Mouse (Mus musculus) limb, embryonic 11.5 days (tissue): ENCODE measurements around the gene Tex26. TPM values are rescaled to one million over a fixed set of nuclear protein-coding genes. Genes with fewer than 3 reads are reported as not detected.

Experiments used
- ATAC-seq: fragments of 200-750 bp; cut with Nextera tagmentation; 2 replicates; pipeline ENCODE4 v1.8.0; 2017; ENCODE audit warnings: low read depth; ENCODE audit not compliant: insufficient number of reproducible peaks, low FRiP score, low TSS enrichment
- DNase-seq: peaks from one replicate; pipeline ENCODE4 v3.0.0-alpha.2; 2015; ENCODE audit warnings: low spot score
- H3K27ac ChIP-seq: fragments of 300-500 bp; sonication (generic); replicated peaks from 2 replicates; pipeline ENCODE4 v1.5.1; 2014; ENCODE audit warnings: low read depth, mild to moderate bottlenecking, low read length
- H3K27me3 ChIP-seq: fragments of 300-500 bp; sonication (generic); 2 replicates; pipeline ENCODE4 v1.6.1; 2014; ENCODE audit warnings: mild to moderate bottlenecking, low read length, mixed read lengths; ENCODE audit not compliant: control insufficient read depth, insufficient read depth
- H3K36me3 ChIP-seq: fragments of 300-500 bp; sonication (generic); 2 replicates; pipeline ENCODE4 v1.6.1; 2014; ENCODE audit warnings: mild to moderate bottlenecking, low read length, moderate library complexity, mixed read lengths; ENCODE audit not compliant: control insufficient read depth, insufficient read depth
- H3K4me1 ChIP-seq: fragments of 300-500 bp; sonication (generic); 2 replicates; pipeline ENCODE4 v1.6.1; 2014; ENCODE audit warnings: low read length, mixed read lengths; ENCODE audit not compliant: control insufficient read depth, insufficient read depth
- H3K4me2 ChIP-seq: fragments of 300-500 bp; sonication (generic); 2 replicates; pipeline ENCODE4 v1.6.1; 2014; ENCODE audit warnings: low read depth, mild to moderate bottlenecking, moderate library complexity; ENCODE audit not compliant: severe bottlenecking
- H3K4me3 ChIP-seq: fragments of 300-500 bp; sonication (generic); 2 replicates; pipeline ENCODE4 v1.5.1; 2014; ENCODE audit warnings: low read depth, low read length
- H3K9ac ChIP-seq: fragments of 300-500 bp; sonication (generic); 2 replicates; pipeline ENCODE4 v1.6.1; 2014; ENCODE audit warnings: mild to moderate bottlenecking, low read length
- H3K9me3 ChIP-seq: fragments of 300-500 bp; sonication (generic); 2 replicates; pipeline ENCODE4 v1.6.1; 2016; ENCODE audit warnings: low read length; ENCODE audit not compliant: control insufficient read depth
- WGBS: fragments of 180-500 bp; shearing (Covaris S2); extraction: QIAGEN DNeasy Blood & Tissue Kit; methylation state at CpG from one replicate; pipeline ENCODE4 v1.1.7; 2014; 5-methylcytosine and 5-hydroxymethylcytosine counted together
- polyA plus RNA-seq: library from polyadenylated mRNA; unstranded; fragments of >200 nt; fragmentation: Nextera tagmentation; extraction: Ambion mirVana; gene quantifications from 2 replicates; pipeline ENCODE4 v1.2.1, GENCODE M21; 2014

Gene Tex26
- polyA plus RNA-seq, 1 experiment from 2014 or later = 0.15 TPM

DNA sequence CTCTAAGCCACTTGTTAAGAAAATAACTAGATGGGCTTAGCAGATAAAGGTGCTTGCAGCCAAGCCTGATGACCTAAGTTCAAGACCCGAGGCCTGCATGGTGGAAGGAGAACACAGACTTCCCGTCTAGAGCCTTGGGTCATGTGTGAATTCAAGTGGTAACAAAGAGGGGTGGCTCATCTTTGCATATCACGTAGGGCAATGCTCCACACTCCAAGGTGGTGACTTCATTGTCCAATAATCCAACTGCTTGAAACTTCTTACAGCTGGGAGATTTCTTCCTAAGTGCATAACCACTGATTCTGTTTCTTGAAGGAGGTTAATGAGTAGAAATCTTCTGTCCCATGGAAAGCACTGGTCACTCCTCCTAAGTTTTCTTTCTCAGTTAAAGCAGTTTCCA is 22.6 kb downstream of the Tex26 start:
- H3K4me1 ChIP-seq = no peaks in the 10 kb centered on the region
- no peak overlapping the region for H3K4me2 ChIP-seq
- H3K9me3 ChIP-seq = no peaks in the 10 kb centered on the region
- no peak overlapping the region for H3K9ac ChIP-seq
- H3K27ac ChIP-seq = no peak overlapping the region
- DNase-seq = no peak
- 88% methylated on average over 3 of the region's 3 CpGs for WGBS
- H3K27me3 ChIP-seq = no peaks in the 10 kb centered on the region
- no peak for ATAC-seq
- no peaks in the 10 kb centered on the region for H3K36me3 ChIP-seq
- no peak overlapping the region for H3K4me3 ChIP-seq

DNA sequence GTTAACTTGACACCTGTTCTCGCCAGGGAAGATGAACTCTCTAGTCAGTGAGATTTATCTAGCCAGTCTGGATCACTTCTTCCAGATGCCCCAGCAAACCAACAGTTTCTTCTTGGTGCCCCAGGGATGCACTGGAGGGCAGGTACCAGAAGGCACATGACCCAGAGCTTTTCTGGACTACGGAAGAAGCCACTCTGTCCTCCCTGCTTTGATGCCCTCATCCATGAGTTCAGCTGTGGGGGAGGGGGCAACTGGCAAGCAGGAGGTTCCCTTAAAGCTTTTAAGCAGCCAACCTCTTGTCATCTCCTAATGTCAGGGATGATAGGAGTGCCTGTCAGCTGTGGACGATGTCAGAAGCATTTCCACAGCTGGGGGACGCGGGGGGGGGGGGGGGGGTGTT is 25.8 kb downstream of the Tex26 start:
- no peak for DNase-seq
- H3K27ac ChIP-seq = no peak overlapping the region
- no peak overlapping the region for H3K4me3 ChIP-seq
- H3K9ac ChIP-seq = no peak overlapping the region
- H3K9me3 ChIP-seq = no peaks in the 10 kb centered on the region
- H3K4me1 ChIP-seq = no peaks in the 10 kb centered on the region
- ATAC-seq = no peak
- WGBS = 16% methylated on average over 3 of the region's 5 CpGs
- H3K4me2 ChIP-seq = no peak overlapping the region
- no peaks in the 10 kb centered on the region for H3K27me3 ChIP-seq
- H3K36me3 ChIP-seq = no peaks in the 10 kb centered on the region

DNA sequence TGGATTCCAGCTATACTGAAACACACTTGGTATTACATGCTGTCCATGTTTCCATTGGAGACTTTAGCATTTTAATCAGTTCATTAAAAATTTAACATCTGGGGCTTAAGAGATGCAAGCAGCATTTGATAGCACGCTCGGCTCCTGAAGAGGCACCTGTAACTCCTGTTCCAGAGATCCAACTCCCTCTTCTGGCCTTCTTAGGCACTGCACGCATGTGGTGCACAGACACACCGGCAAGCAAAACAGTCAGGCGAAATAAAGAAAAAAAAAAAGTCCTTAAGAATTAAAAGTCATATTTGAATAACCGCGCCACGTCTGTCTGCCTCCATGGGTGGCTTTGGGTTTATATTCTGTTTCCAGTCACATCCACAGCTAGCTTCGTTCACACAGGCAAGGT is 34.7 kb downstream of the Tex26 start:
- ATAC-seq (no peak), DNase-seq (no peak)
- Histone ChIP-seq H3K4me2 (no peak overlapping the region), H3K36me3 (no peaks in the 10 kb centered on the region), H3K9ac (no peak overlapping the region), H3K4me1 (no peaks in the 10 kb centered on the region), H3K4me3 (no peak overlapping the region), H3K27me3 (no peaks in the 10 kb centered on the region), H3K9me3 (no peaks in the 10 kb centered on the region), H3K27ac (no peak overlapping the region)
- WGBS = 95% methylated on average over 9 of the region's 9 CpGs

DNA sequence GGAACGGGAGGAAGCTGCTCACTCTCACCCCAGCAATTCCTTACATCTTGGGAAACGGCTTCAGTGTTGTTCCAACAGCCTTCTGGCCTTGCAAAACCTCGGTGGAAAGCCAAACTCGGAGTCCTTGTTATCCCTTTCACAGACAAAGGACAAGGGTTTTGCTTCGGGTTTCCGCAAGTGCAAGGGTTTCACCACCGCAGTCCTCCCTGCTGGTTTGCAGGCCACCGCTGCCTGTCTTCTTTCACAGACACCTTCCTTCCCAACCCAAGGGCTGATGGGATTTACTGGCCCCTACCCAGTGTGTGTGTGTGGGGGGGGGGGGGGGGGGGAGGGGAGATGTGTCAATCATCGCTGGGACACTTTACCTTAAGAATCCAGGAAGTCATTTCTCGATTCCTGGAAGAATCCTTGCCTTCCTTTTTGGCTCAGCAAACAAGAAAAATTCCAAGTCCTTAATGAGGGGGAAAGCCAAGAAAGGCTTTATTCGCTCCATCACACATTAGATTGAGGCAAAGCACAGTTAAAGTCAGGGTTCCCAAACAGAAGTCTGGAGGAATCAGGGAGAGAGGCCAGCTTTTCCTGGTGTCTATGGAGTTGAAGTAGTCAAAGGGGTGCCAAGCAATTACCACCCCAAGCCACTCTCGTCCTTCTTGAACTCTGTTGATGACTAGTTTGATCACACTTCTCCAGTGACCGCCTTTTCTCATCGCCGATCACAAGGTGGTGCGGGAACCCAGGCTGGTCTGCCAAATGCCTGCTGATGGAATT is 35.4 kb downstream of the Tex26 start:
- ATAC-seq = no peak
- H3K4me3 ChIP-seq = no peak overlapping the region
- no peaks in the 10 kb centered on the region for H3K9me3 ChIP-seq
- H3K27ac ChIP-seq = no peak overlapping the region
- H3K4me2 ChIP-seq = no peak overlapping the region
- no peaks in the 10 kb centered on the region for H3K36me3 ChIP-seq
- no peaks in the 10 kb centered on the region for H3K27me3 ChIP-seq
- no peak for DNase-seq
- WGBS = 90% methylated on average over 16 of the region's 16 CpGs
- H3K9ac ChIP-seq = no peak overlapping the region
- no peaks in the 10 kb centered on the region for H3K4me1 ChIP-seq

DNA sequence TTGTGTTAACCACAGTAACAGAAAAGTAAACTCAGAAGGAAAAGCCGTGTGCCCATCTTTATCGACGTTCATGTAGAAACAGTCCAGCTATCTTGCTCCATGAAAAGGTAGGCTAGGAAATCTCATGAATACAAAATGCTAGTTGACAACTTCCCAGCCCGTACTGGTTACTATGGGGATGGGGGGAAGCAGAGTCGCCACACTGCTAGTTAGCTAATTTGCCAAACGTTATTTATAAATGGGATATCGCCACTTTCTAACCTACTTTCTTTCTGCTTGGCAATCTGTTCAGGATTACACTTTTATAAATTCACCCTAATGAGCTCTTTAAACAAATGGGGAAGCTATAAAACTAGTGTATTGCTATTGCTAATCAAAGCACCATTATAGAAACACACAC is 42.5 kb downstream of the Tex26 start:
- Histone ChIP-seq H3K4me1 (no peaks in the 10 kb centered on the region), H3K9me3 (no peaks in the 10 kb centered on the region), H3K4me2 (no peak overlapping the region), H3K36me3 (no peaks in the 10 kb centered on the region), H3K27me3 (no peaks in the 10 kb centered on the region), H3K4me3 (no peak overlapping the region), H3K9ac (no peak overlapping the region), H3K27ac (no peak overlapping the region)
- ATAC-seq = no peak
- WGBS = 87% methylated on average over 7 of the region's 7 CpGs
- no peak for DNase-seq

DNA sequence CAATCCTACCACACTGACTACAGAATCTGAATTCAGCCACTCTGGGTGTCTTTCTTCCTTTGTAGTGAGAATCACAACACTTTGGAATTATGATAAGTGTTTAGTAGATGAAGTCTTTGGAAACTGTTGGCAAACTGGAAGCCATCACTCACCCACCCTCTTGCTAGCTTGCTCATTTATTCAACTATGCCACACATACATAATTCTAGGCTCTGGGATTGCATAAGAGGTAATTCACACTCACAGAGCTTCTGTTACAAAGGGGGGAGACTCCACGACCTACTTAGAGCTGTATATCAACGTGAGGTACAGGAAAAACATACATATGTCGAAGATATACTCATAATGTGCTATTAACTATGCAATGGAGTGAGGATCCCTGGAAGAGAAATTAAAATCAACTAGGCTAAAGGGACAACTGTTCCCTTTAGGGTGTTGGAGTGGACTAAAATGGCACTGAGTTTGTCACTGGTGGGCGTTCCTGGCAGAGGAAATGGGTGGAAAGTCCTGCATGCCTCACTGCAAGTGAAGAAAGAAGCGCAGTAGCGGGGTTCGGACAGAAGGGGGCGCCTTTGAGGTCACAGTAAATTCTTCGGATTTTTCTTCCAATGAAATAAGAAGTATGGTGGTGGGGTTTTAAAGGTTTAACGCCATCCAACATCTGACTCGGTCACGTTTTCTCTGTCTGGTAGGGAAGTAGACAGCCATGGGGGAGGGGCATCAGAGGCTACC is 44.0 kb downstream of the Tex26 start:
- no peaks in the 10 kb centered on the region for H3K4me1 ChIP-seq
- DNase-seq (no peak), ATAC-seq (no peak)
- no peaks in the 10 kb centered on the region for H3K9me3 ChIP-seq
- H3K27ac ChIP-seq = no peak overlapping the region
- H3K4me2 ChIP-seq = no peak overlapping the region
- 67% methylated on average over 12 of the region's 12 CpGs for WGBS
- H3K27me3 ChIP-seq = no peaks in the 10 kb centered on the region
- no peaks in the 10 kb centered on the region for H3K36me3 ChIP-seq
- H3K4me3 ChIP-seq = no peak overlapping the region
- H3K9ac ChIP-seq = no peak overlapping the region

DNA sequence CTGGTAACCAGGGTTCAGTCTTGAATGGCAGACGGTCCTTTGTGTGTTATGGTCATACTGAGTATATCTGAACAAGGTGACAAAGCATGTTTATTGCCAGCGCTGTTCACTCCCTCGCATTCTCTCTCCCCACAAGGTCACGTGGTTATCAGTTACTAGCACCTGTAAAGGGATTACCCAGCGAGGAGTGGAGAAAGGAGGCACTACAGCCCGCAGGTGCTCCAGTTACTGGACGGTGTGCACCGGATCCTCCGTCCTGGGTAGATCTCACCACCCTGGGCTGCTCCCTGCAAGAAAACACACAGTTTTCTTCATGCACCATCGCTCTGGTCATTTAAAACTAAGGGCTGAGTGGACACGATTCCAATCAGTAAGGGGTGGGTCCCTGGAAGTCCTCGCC is 44.8 kb downstream of the Tex26 start:
- DNase-seq (no peak), ATAC-seq (no peak)
- no peaks in the 10 kb centered on the region for H3K9me3 ChIP-seq
- no peak overlapping the region for H3K4me3 ChIP-seq
- no peak overlapping the region for H3K9ac ChIP-seq
- H3K27me3 ChIP-seq = no peaks in the 10 kb centered on the region
- no peaks in the 10 kb centered on the region for H3K4me1 ChIP-seq
- 85% methylated on average over 12 of the region's 12 CpGs for WGBS
- H3K36me3 ChIP-seq = no peaks in the 10 kb centered on the region
- H3K4me2 ChIP-seq = no peak overlapping the region
- no peak overlapping the region for H3K27ac ChIP-seq

DNA sequence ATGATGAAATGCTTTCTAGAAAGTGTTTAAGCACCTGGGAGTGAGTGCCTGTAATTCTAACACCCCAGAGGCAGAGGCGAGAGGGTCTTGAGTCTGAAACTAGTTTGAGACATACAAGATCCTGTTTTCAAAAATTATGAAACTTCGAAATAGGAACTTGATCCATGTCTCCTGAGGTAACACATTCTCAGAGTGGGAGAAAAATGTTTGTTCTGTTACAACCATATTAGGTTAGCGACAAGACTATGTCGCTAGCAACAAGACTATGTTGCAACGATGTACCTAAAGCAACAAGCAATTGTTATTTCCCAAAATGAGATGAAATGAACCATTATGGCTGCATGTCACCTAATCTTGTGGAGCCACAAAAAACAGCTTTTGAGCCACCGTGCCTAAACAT is 46.0 kb downstream of the Tex26 start:
- Histone ChIP-seq H3K27me3 (no peaks in the 10 kb centered on the region), H3K27ac (no peak overlapping the region), H3K9ac (no peak overlapping the region), H3K36me3 (no peaks in the 10 kb centered on the region), H3K4me2 (no peak overlapping the region), H3K4me1 (no peaks in the 10 kb centered on the region), H3K4me3 (no peak overlapping the region), H3K9me3 (no peaks in the 10 kb centered on the region)
- WGBS = 90% methylated on average over 6 of the region's 6 CpGs
- ATAC-seq (no peak), DNase-seq (no peak)
